Mouse (Mus musculus) heart, postnatal 25 days (tissue): ENCODE measurements around the gene Galntl6. TPM values are rescaled to one million over a fixed set of nuclear protein-coding genes. Genes with fewer than 3 reads are reported as not detected.

ENCODE experiments used
- DNase-seq: peaks from one replicate; pipeline ENCODE4 v3.0.0; 2022; ENCODE audit warnings: low spot score
- intact Hi-C: fragments of 180-260 bp; cut with DNase I; formaldehyde crosslinking; loops from one replicate; pipeline ENCODE4 v1.15.1; 2025
- total RNA-seq, 2 experiments: library from RNA; stranded (reverse); gene quantifications; 2 replicates each; pipeline ENCODE4 v1.2.3; 2021

Gene Galntl6
- not detected for total RNA-seq

DNA sequence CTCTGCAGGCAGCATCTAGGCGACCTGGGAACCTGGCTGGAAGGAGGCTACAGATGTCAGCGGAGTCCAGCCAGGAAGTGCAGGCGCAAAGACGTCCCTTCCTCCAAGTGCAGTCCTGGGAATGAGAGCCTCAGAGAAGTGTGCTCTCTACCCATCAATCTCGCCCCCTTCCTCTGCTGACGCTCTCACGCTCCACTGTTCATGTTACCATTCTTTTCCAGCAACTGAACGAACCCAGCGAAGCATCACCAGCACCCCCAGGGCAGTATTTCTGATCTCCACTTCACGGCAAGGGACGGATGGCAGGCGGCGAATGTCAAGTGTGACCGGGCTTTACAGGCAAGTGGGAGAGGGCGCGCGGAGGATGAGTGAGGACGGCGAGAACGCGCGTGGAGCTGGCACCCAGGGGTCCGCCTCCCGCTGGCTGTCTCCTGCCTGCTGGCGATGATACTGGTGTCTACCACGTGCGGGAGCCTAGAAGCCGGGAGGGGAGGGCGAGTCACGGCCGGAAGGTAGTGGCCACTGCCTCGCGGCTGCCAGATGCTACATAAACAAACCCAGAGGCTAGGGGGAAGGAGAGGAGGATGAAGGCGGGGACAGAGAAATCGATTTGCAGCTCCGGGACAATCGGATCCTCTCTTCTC, at the start of gene Galntl6:
Gene Galntl6, minus strand, starts transcription at position 445 of the 644 bp plus-strand sequence.
- DNase-seq = no peak
- intact Hi-C loops = no loop called here

DNA sequence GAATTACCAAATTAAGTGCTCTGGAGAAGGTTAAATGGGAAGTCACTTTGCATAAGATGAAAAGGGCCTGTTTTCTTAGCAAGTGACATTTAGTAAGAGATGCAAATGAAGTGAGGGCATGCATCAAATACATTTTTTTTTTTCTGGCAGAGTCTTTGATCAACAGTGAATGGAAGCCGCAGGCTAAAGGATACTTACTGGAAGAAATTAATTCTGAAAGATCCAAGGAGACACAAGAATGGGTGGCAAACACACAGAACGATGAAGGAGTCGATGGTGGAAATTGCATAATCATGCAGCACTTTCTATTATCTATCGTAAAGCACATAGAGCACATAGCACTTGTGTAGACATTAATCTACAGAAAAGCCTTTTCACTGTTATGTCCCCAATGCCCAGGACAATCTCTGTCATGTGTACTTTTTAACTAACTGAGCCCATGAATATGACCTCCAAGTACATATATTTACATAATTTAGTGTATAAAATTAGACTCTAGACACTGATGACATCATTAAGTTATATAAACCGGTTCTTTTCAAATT, 44.8 kb upstream of the Galntl6 start:
- intact Hi-C loops = no loop called here
- no peak for DNase-seq

DNA sequence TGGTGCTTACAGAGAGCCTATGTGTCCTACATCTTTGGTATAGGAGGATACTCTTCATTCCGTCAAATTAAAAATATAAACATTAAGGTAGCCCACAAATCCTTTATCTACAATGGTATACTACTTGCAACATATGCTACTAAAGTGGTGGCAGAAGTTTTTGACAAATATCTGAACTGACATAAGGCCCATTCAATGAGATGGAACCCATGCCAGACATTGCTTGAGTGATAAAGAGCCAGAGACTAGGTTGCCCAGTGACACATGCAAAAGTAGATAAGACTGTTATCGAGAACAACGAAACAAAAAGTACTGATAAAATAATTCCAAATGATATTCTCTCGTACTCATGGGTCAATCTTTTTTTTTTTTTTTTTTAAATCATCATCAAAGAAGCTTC, 31.3 kb upstream of the Galntl6 start:
- intact Hi-C loops = no loop called here
- DNase-seq = no peak

DNA sequence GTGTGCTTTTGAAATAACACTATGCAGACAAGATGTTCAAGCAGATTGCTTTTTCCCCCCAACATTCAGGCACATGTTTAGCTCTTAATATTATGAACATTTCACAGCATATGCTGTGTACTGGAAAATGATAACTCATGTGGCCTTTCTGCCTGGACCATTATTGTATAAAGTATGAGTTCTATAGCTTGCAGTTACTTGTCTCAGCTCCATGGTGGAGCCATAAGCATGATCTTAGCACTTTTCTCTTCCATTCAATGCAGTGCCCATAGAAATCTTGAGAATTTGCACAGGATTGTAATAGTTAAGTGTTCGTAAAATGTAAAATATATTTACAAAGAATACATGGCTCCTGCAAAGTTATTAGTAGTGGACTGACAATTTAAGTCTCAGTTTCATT, 18.6 kb upstream of the Galntl6 start:
- intact Hi-C loops = no loop called here
- no peak for DNase-seq

DNA sequence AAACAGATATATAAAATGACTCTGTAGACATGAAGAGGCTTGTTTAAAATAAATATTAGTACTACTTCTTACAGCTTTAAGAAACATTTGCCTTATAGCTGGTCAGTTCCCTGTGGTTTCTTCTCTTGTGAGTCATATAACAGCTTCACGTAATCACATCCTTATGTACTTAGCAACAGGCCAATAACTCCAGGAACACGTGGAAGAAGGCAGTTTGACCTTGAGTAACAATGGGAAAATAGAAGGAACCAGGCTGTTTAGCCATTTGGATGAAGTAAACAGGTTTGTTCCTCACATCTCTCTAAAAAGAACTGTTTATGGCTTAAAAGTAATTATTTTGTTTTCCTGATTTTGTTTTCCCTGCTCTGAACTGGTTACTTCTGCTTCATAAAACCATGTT, 2.7 kb upstream of the Galntl6 start:
- intact Hi-C loops = no loop called here
- DNase-seq = no peak

DNA sequence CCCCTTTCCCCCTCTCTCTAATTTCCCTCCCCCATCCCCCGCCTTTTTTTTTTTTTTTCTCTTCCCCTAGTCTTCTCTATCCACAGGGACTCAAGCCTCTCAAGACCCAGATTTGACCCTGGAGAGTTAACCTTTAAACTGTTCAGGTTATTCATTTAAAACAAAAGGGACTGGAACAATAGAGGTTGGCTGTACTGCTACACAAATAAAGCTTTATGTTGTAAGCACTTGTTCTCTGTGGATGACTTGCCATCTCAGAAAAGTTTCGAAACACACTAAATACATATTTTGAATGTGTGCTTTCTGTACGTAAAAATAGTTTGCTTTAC, 1.2 kb upstream of the Galntl6 start:
- DNase-seq = no peak
- intact Hi-C loops = no loop called here

DNA sequence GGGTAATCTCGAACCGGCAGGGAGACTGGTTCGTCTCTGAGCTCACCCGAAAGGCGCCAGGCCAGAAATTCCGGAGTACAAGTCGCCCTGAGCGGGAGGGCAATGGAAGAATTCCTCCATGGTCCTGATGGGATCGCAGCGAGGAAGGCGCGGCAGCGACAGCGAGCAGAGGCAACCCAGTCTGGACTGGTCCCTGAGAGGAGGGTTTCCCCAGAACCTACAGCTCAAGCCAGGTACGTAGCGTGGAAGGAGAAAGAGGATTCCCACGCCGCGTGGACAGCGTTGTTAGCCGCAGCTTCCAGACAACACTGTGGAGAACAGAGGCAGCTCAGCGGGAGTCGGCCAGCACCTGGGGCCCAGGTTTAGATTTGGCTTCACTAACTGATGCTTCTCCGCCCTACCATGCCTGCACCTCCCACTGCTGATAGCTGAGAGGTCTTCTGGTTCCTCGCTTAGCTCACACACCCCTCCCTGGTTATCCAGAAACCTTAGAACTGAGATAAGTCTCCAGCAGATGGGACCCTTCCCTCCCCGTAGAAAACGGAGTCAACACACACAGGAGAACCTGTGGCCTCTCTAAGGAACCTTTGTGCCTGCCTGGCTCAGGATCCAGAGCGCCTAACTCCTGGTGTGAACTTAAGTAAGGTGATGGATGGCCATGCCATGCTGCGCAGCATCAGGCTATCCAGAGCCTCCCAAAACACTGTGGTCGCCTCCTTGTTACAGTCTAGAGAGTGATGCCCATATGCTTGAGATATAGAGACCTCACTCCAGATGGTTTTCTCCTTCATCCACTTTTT, 600 bp upstream of the Galntl6 start:
- DNase-seq = no peak
- intact Hi-C loops = no loop called here

DNA sequence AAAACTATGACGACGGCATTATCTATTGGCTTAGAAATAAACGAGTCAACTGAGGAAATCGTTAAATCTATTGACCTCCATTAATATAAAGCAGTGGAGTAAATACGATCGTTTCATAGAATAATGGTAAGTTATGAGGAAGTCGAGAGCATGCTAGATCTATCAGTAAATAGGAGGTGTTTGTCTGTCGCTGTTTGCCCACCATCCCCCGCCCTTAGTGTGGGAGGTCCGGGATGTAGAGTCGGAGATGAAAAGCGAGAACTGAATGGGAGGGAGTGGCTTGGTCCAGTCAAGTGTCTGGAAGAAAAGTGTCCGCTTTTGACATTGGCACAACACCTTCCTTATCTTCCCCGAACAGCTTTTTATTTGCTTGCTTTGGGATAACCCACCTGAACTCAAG, 763 bp downstream of the Galntl6 start, which contains the start of gene BC030500:
Gene BC030500, plus strand, starts transcription at position 79 of the 400 bp plus-strand sequence.
- intact Hi-C loops = no loop called here
- no peak for DNase-seq

DNA sequence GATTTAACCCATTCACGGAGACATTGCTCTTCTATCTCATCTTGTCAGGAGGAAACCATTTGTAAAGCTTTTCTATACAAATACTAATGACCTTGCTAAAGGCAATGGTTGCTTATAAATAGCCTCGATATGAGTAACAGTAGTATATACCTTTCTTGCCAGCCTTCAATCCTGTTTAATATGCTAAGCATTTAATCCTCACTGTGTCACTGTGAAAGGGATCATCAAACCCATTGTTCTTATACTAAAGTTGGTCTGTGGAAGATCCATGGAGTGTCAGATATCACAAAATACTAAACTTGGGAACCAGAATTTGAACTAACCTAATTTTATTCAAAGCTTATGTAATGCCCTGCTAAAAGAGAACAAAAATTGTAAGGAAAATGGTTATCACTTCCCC, 8.0 kb downstream of the Galntl6 start:
- DNase-seq = no peak
- intact Hi-C loops = no loop called here

DNA sequence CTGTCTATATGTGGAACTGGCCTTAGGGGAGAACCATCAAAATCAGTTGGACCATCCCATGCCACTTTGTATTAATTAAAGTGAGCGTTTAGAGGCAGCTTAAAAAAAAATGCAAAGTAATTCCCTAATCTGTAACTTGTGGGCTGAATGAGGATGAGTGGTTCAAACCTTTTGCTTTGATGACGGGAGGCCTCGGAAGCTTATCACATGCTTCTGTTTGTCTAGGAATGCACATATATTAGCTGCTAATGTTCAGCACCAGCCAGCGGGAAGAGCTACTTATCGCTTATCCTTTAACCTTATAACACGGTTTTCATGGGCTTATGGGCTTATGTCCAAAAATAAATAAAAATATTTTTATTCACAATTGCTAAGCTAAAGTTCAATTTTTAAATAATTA, 16.5 kb downstream of the Galntl6 start:
- intact Hi-C loops = no loop called here
- no peak for DNase-seq

DNA sequence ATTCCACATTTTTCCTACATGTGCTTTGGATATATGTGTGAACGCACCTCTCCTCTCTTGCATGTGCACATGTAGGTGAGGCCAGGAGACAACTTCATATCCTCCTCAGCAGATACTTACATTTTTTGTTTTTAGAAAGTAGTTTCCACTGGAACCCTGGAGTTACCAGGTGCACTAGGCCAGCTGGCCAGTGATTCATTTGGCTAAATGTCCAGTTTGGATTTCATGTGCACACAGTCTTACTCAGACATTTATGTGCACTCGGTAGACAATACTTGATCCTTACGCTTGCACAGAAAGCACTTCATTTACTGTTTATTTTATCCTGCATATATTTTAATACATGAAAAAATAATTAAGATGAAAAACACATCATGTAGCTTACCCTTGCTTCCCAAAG, 21.8 kb downstream of the Galntl6 start:
- intact Hi-C loops = no loop called here
- no peak for DNase-seq

DNA sequence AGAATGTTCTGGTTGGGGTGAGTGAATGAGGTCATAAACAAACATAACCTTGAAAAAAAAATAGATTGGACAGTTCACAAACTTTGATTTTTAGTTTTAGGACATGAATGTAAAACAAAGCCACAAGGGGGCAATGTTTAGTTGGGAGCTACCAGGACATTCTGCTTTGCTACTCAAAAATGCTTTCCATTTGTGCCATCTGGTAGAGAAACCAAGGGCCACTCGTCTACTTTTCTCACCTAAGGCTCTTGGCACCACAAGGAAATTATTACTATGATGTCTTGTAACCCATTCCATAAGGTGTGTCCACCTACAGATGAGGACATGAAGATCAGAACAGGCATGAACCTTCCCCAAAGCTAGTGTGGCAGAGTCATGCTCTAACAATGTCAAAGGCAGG, 26.0 kb downstream of the Galntl6 start:
- intact Hi-C loops = no loop called here
- DNase-seq = no peak

DNA sequence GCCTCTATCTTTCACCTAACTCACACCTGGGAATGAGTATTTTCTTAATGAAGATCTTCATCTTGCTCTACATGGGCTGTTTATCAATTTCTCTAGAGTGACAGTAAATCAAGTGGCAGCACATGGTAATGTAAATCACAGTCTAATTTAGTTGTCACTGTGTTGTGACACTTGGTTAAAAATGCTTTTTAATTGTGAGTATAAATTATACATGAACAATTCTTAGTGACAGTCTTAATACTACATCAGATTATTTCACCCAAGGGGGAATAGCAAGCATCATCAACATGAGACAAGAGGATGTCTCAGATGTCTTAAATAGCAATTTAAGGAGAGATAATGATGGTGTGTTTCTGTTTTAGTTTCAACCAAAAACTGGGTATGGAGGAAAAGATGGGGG, 88.1 kb downstream of the Galntl6 start:
- DNase-seq = no peak
- intact Hi-C loops = no loop called here

DNA sequence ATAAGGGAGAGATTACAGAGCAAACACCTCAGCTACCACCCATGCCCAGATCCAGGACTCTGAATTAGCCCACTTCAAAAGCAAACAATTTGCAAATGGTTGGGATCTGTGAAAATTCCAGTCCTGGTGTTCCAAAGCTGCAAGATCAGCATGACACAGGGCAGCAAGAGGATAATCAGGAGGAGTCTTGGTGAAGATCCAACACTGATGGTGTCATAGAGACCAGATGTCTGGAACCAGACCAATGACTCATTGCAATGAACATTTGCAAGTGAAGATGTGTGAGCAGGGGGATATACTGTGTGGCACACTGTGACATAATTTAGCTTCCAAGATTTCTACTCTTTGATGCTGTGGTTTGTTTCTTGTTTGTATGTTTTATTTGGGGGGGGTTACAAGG, 107.2 kb downstream of the Galntl6 start:
- intact Hi-C loops = no loop called here
- no peak for DNase-seq

DNA sequence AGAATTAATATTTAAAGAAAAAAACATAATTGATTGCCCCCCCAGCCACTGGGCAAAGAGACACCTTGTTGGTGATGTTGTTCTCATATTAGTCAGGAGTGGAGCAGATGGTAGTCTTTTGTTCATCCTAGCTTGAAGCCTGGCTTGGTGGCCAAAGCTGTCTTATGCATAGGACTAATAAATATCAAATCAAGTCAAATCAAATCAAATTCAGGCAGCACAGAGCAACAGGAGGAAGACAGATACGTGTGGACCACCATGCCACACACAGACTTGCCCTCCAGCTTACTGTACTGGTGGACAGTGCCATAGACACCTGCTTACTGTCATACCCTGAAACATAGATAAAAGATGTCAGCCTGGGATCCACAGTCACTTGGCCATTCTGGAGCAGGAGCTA, 110.6 kb downstream of the Galntl6 start:
- no peak for DNase-seq
- intact Hi-C loops = no loop called here

DNA sequence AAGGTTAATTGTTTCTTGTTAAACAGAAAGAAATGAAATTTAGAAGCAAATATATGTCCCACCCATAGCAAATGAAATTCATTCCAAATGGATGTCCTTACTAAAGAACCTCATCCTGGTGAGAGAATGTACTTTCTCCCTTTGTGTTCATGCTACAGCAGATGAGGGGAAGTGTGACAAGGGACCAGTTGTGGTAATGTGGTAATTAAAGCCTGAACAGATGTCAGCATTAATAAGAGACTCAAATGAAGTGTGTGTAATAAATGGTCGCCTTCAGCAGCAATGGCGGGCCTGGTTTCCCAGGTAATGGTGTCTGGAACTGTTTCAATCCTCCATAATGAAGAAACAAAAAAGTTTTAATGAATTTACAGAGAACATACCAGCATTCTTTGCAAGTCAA, 158.7 kb downstream of the Galntl6 start:
- DNase-seq = no peak

DNA sequence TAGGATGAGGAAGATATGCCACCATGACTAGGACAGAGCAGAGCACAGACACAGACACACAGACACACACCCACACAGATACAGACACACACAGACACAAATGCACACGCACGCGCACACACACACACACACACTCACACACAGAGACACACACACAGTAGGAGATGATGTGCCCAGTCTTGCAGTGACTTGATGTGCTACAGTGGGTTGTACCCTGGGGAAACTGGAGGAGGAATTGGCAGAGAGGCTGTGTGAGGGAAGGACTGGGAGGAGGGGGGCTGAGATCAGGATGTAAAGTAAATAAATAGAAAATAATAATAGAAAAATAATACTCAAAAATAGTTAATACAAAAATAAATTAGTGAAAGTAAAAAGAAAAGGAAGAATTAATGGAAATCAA, 174.5 kb downstream of the Galntl6 start:
- intact Hi-C loops = no loop called here

More for the DNA sequence above, 158.7 kb downstream of the Galntl6 start:
- intact Hi-C loops = no loop called here

DNA sequence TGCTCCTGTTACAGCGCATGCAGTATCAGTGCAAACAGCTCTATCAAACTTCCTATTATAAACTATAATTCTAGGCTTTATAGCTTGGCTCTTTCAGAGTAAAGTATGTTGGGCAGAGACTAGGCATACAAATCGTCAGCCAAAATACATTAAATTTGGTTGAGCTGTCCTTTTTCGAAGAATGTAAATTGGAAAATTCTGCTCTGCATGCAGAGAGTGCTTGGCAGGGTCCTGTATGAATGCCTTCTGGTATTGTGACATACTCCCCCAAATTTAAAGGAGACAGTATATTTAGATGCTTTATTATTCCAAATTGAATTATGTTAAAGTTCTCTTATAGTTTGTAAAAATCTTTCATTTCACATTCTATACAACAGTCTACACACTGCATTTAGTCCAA, 220.7 kb downstream of the Galntl6 start:
- no peak for DNase-seq
- intact Hi-C loops = no loop called here

More for the DNA sequence above, 174.5 kb downstream of the Galntl6 start:
- DNase-seq = no peak

DNA sequence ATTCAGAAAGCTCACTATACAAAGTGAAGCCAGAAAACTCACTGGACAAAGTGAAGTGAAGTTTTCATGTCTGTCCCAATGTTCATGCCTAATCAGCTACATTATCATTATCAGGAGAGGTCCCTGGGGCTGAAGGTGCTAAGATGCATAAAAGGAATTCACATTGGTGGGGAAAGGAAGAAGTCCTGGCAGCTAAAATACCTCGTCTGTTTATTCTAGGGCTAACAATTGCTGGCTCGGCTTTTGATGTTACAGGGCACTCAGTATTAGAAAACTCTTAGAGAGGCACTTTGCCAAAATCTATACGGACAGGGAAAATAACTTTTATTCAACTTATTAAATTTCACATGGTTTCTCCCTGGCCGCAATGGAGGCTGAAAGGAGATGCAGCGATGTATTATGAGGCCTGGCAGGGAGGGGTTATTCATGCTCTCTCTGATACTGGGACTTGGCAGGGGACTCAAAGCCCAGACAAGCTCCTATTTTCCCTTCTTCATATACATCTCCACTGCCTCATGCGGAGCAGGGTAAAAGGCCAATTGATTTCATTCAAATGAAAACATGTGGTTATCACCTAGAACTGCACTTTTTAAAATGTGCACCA, 234.5 kb downstream of the Galntl6 start:
- DNase-seq = no peak
- intact Hi-C loops = no loop called here

DNA sequence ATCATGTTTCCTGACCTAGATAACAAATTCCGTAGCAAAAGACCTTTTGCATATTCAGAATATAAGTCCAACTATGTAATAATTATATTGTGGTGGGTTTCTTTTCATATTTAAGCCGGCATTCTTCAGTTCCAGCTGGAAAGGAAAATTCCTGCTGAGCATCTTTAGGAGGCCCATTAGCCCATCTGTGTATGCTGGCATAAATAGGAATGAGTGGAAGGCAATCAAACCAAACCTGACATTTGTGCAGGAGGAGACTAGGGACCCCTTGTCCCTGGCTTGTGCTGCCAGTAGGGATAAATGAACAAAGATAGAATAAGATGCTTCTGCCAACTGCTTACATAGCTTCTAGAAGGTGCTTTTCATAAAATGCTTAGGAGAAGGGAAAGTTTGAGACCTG, 243.4 kb downstream of the Galntl6 start:
- intact Hi-C loops = no loop called here

DNA sequence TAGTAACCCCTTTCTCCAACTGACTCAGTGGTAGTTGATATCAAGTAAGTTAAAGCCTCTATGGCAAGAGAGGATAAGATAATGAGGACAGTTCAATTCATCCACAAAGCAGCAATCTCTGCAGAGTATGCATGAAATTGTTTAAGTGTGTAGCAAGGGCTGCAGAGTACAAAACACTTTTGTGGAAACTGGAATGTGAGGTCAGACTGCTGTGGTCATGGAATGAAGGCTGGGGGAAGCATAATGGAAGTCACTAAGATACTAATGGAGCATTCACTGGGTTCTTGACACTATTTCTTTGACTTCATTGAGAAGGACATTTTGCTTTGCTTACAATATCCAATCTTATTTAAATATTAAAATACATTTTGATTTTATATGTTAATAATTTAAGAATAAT, 252.4 kb downstream of the Galntl6 start:
- DNase-seq = no peak
- intact Hi-C loops = no loop called here

More for the DNA sequence above, 243.4 kb downstream of the Galntl6 start:
- no peak for DNase-seq
